Mouse (Mus musculus): ENCODE measurements around the gene Gm20834. TPM values are rescaled to one million over a fixed set of nuclear protein-coding genes. Genes with fewer than 3 reads are reported as not detected.
"Not testable (repeated sequence)": the region's sequence is repeated elsewhere in the genome, so short reads cannot be mapped to it uniquely, and the experiment has no call there.

Gm20834 gene
- polyA plus RNA-seq (2015; fragmentation: Nextera tagmentation; extraction: Ambion mirVana) = not detected in 2 replicates

DNA sequence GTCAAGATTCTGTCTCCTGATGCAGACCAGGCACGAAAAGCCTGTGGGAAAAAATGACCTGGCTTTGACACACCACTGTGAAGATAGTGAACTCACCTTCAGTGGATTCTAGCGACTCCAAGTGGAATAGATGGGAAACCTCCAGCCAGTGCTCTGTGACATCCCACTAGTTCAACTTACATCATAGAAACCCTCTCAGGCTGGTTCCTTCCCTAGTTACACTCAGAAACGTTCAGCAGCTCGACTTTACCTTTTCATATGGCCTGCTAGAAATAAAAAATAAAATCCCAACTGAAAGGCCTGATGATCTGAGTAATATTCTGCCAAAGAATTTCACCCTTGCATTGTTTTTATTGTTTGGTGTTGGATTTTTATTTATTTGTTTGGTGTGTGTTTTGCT, at the start of gene Gm20834:
TSS of gene Gm20834 (minus strand) at position 101 of the 400 bp plus-strand sequence.
- ATAC-seq; H3K4me2 ChIP-seq (ENCODE audit: low read length); H3K9ac ChIP-seq (ENCODE audit: low read depth, low read length); H3K4me1 ChIP-seq (ENCODE audit: control insufficient read depth, insufficient read depth, low read depth, low read length); H3K27ac ChIP-seq (ENCODE audit: low read depth, low read length); H3K4me3 ChIP-seq (ENCODE audit: low read length); H3K27me3 ChIP-seq (replicated peaks; ENCODE audit: control insufficient read depth, insufficient read depth, low read length); H3K9me3 ChIP-seq (ENCODE audit: control insufficient read depth, low read length); H3K36me3 ChIP-seq (ENCODE audit: control insufficient read depth, insufficient read depth, low read length): not testable (repeated sequence)
- 55% methylated on average over 4 of the region's 4 CpGs for WGBS

Other genes with a start within 250 kb of the Gm20834 start
- not detected in 2 replicates for gene Gm21310, start 177.4 kb downstream of the Gm20834 start, polyA plus RNA-seq (2015; fragmentation: Nextera tagmentation; extraction: Ambion mirVana)
- not detected in 2 replicates for gene Gm28510, start 88.1 kb upstream of the Gm20834 start, polyA plus RNA-seq (2015; fragmentation: Nextera tagmentation; extraction: Ambion mirVana)
- not detected in 2 replicates for gene Gm20737, start 211.5 kb upstream of the Gm20834 start, polyA plus RNA-seq (2015; fragmentation: Nextera tagmentation; extraction: Ambion mirVana)
- gene Gm21775, start 228.9 kb upstream of the Gm20834 start, polyA plus RNA-seq (2015; fragmentation: Nextera tagmentation; extraction: Ambion mirVana) = not detected in 2 replicates

Data from hindbrain, embryonic 16.5 days (tissue).